Mouse (Mus musculus) layer of hippocampus, adult 18-20 months (tissue): ENCODE measurements around the gene Dlg2. TPM values are rescaled to one million over a fixed set of nuclear protein-coding genes. Genes with fewer than 3 reads are reported as not detected.

Source experiments
- DNase-seq, 2 experiments: peaks; one replicate each; pipeline ENCODE4 v3.0.0; 2022; ENCODE audit warnings: low spot score in 2 of 2
- total RNA-seq, 2 experiments: library from RNA; stranded (reverse); gene quantifications; 2 replicates each; pipeline ENCODE4 v1.2.3; 2021

Gene Dlg2
- total RNA-seq, 2 experiments from 2014 or later: 224 to 230 TPM

DNA sequence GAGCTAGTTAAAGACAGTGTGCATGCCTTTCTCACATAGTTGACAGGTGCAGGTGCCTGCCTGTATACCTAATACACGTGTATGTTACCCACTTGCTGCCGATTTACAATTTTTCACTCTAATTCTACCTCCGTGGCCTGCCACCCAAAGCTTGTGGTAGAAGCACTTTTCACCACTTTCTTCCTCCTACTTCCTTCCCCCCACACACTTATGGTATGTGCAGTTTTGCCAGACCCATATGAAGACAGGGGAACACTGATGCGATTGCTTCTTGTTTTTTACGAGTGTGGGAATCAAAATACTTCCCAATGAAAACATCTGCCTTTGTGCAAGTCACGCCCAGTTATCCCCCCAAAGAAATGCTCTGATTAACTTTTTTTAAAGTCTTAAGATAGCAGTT lies 1234.7 kb downstream of the Dlg2 start:
- DNase-seq: no peak

DNA sequence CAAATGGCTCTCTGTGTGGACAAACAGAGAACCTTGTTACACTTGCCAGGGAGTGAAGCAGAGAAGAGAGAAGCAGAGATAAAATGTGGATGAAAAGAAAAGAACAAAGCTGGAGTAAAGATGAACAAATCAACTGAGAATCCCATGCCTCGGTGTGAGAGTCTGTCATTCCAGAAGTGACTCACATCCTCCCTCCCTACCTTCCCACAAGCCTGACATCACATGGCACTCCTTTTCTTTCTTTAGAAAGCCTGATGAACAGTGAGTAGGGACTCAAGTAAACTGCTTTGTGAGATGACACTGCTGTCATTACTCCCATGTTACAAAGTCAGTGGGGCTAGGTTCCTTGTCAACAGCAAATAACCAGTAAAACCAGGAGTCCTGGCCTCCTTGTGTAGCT lies 1239.3 kb downstream of the Dlg2 start:
- DNase-seq: no peak

DNA sequence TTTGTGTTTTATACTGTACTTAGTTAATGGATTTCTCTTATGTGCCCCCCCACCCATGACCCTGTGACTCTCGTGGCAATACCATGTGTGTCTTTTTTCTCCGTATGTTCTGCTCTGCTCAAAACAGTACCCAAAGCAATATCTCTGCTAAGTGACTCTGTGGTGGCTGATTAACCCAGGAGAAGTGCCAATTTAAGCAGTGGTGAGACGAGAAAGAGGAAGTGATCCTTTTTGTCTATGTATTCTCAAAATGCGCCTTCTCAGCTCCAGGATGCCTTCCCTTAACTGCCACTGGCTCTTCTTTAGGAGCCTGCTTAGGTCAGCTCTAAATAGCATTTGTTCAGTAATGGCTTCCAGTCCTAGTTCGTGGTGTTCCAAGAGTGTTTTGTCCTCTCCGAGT lies 1240.2 kb downstream of the Dlg2 start:
- no peak for DNase-seq

DNA sequence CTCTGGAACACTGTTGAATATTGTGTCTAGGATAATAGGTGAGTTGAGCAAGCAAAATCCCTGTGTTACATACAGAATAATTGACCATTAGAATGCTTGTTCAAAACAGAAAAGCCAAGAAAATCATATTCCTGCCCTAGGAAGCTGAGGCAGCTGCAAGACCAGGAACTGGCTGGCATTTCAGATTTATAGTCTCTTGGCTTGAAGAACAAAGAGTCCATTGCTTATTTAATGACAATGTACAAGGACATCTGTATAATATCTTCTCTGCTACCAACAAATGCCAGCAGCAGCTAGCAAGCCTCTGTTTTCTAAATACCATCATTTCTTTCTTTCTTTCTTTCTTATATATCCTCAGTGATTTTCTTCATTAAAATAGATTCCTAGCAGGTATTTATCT lies 1243.8 kb downstream of the Dlg2 start:
- no peak for DNase-seq

DNA sequence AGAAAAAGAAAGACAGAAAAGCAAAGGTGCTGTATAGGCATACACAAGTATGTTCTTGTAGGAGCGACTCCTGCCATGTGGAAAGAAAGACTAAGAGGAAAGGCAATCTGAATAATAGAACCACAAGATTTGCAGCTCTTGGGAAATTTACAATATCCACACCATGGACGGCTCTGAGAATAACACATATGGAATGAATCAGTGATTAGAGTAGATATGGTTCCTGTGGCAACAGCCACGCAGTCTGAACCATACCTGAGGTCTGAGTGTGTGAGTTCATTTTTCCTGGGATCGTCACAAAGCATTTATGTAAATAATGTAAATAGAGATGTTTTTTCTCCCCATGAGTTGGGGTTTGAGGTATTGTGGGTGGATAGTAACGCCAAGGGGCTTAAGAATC lies 1247.9 kb downstream of the Dlg2 start:
- DNase-seq: no peak

DNA sequence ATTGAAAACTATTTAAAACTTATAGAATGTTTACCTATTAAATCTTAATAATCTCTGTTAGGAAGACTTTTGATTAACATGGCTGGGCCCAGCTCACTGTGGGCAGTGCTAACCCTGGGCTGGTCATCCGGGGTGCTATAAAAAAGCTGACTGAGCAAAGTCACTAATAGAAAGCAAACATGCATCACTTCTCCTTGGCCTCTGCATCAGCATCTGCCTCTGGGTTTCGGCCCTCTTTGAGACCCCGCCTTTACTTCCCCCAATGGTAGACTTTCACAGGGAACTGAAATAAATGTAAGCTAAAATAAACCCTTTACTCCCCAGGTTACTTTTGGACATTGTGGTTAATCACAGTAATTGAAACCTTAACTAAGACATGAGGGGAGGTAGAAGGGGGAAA lies 1264.3 kb downstream of the Dlg2 start:
- DNase-seq: no peak

DNA sequence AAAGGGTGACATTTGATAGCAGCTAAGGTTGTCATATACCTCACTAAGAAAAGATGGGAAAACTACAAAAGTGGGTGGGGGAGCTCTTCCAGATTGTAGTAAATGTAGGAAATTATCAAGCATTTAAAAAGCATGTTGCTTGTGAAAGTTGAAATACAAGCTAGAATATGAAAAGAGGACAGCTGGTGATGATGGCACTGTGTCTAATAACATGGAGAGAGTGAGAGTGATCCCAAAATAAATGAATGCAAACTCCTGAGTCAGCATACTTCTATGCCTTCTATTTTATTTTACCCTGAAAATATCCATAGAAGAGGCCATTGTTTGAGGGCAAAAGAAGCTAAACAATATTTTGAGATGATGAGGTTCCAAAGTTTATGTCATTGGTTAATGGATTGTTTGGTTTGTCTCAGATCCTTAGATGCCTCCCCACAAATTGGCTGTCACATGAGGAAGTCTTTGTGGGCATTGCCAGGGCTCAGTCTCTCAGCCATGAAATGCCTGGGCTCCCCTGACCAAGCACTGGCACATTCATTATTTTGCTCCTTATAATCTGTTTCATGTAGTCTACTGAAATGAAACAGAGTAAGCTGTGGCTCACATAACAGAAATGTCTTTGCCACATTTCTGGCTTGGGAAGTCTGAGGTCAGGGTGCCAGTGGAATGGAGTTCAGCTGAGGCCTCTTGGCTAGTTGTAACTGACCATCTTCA lies 1276.8 kb downstream of the Dlg2 start:
- peak in 1 of 2 experiments; percentile 49 for DNase-seq

DNA sequence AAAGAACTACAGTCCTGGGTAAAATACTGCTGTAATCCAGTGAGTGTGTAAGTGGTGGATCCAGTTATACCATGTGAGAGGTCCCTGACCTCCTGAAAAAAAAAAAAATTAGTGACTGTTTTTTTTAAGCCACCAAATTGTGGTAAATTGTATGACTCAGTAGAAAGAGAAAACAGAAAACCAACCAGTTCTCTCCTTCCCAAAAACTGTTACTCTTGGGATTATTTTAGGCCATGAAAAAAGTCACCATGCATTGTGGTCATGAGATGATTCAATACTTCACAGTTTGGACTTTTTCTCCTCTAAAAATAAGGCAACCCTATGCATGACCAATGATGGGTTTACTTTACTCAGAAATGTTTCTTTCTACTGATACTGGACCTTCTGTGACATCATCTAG lies 1291.2 kb downstream of the Dlg2 start:
- DNase-seq: no peak

DNA sequence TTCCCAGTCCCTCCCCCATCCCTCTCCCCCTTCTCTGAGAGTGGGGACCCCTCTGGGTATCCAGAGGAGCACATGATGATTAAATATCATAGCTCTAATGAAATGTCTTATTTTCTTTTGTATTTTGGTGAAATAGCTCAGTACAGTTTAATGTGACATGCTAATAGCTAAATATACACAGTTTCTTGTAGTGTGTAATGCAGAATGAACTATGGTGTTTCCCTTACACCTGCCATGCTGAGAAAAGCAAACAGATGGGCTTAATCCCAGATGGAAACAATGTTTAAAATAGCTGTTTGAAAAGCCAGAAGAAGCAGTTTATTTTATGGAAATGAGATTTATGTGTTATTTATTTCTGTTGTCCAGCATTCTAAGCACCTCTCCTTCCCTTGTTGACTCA lies 1302.2 kb downstream of the Dlg2 start:
- no peak for DNase-seq

DNA sequence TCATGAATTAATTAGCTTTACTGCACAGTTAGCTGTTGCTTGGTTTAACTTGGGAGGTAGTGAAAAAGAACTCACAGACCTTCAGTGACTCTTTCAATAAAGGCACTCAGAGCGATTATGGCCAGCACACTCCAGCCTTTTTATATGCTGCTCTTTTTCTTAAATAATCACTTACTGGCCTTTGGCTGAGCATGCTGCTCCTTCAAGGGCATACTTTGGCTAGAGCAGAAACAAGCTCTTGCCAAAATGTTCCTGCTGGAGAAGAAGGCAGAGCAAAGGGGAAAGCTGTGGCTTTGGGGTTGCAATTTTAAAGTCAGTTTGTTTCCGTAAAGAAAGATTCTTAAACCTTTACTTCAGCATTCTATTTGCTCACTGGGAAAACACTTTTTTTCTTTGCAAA lies 1308.1 kb downstream of the Dlg2 start:
- DNase-seq: no peak

DNA sequence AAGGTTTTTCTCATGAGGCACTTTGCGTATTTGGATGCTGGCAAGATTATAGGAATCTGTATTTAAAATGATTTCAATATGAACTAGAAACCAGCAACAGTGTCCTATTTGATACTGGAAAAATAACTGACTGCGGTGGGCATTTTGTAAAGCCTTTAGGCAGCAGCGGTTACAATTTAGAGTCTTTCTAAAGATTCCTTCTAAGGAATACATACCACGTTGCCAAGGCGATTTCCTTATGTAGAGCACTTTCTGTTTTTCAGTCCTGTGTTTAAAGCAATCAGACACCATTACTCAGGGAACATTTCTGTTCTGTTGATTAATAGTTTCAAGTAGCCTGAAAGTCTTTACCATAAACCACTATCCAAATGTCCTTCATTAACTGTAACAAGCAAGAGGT lies 1309.0 kb downstream of the Dlg2 start:
- no peak for DNase-seq

DNA sequence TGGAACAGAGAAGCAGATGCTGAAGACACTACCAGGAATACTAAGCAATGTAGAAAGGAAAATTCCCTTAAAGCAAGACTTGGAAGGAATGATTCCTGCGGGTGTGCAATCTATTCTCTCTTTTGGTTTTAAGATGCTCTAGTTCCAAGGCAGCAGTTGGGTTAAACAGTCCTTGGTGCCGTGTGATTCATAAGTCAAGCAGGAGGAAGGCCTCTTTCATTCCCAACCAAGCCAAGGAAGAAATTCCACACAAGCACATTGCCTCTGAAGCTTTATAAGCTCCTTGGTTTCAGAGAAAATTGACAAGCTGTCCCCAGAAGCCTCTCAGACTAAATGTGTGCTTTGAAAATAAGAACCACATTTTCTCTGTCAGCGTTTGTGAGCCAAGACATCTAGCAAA lies 1309.4 kb downstream of the Dlg2 start:
- peak in 1 of 2 experiments; percentile 33 for DNase-seq

DNA sequence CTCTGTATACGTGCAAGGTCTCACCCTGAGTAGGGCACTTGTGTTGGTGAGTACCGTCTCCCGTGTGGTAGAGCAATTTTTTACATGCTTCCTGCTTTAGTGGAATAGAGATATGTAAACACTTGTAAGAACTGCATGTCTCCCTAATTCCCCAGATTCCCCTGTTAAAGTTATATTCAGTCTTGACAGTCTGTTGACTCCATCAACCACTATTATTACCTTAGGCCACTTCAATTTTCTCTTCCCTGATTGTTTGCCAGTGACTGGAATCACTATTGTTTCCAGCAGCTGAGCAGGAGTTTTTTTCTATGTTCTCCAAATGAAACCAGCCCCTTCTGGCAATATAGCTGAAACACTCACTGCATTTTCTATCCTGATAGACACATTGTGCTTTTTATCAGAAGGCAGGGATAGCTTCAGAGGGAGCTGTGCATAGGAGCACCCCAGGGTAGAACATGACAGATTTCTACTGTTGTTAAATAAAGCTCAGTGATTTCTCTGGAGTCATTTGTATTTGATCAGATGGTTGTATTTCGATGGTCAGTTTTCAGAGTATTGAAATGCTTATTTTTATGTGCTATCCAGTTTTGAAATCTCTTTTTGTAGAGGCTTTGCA lies 1314.6 kb downstream of the Dlg2 start:
- peak in 1 of 2 experiments; percentile 26 for DNase-seq

DNA sequence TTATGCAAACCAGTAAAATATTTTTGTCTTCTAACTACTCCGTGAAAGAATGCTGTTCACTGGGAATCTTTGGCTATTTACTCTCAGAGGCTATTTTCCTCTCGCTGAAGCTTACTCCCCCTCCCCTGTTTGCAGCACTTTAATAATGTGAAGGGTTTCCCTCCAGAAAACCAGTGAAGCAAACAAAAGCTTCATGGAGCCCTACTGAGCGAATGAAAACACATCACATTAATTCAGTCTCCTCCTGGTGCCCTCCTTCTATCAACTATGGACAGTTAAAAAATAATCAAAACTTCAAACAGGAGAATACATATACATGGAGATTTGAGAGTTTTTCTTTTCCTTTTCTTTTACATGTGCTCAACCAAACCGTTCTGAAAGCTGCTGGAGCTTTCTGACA lies 1330.2 kb downstream of the Dlg2 start:
- DNase-seq: no peak

DNA sequence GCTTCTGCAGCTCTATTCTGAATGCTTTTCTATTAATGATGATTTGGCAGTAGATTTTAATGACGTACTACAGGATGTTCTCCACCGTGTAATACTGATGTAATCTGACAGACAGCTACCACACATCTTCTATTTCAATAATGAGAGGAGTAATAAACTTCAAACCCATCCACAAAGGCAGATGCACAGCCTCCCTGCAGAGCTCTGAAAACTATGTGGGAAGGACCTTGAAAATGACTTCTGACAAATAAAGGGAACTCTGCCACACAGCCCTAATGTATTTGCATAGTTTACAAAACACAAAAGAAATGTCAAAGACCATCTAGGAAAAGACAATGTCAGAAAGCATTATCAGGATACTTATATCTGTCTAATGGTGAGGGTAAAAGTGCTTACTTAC lies 1334.3 kb downstream of the Dlg2 start:
- DNase-seq: no peak

DNA sequence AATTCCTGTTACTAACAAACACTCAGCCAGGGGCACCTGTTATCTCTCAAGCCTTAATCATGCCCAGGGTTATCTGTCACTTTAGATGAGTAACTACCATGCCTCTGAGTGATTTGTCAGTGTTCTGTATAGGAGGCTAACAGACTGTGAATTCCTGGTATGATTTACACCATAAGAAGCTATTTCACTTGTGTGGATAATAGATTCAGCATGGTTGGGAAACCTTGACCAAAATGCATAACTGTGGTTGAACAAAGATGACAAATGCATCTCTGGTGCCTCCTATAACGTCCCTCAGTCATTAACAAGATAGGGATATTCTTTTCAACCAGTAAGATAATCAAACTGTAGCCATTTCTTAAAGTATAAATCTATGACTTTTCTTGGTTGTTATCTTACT lies 1341.5 kb downstream of the Dlg2 start:
- DNase-seq: no peak

DNA sequence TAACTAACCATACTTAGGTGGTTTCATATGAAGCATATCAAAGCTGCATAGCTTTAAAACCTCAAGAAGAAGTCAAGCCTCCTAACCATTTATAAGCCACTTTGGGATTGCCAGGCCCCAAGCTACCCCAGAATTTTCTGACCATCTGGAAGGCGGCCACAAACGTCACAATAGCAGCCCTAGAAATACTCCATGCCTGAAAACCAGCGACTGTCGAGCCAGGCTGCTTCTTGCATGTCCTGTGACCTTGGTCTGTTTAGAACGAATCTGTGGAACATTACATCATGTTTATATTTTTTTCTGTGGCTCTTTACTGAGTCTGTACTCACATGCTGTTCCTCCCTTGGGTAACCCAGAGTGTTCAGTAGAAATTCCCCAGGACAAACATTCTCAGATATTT lies 1355.7 kb downstream of the Dlg2 start:
- no peak for DNase-seq

DNA sequence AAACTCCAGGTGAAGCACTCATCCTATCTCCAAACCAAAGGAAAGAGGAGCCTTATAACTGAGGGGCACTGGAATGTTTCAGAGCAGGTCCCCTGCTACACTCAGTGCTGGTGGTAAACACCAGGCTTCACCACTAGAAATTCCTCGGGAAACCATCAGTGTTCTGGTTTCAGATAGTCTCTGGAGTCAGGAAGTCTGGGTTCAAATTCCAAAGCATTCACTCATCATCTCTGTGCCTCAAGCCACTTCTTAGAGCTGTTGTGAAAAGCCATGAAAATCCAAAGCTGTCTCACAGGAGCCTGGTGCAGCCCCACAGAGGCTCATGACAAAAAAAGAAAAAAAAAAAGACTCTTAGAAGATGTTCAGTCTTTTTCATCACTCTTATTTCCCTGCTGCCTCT lies 1369.3 kb downstream of the Dlg2 start:
- no peak for DNase-seq

DNA sequence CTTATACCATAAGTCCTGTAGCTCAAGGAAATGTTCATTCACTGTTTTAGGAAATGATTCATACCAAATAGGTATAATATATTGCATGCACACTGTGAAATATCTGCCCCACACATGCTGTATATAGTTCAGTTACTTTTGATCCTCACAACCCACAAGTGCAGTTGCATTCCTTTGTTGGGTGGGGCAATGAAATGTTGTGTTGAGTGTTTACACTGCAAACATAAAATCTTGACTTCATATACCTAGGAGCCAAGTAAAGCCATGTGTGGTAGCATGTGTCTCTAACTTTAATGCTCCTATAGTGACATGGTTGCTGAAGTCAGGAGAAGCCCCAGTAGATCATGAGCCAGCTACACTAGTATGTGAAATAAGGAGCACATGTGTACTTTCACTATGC lies 1372.9 kb downstream of the Dlg2 start:
- no peak for DNase-seq

DNA sequence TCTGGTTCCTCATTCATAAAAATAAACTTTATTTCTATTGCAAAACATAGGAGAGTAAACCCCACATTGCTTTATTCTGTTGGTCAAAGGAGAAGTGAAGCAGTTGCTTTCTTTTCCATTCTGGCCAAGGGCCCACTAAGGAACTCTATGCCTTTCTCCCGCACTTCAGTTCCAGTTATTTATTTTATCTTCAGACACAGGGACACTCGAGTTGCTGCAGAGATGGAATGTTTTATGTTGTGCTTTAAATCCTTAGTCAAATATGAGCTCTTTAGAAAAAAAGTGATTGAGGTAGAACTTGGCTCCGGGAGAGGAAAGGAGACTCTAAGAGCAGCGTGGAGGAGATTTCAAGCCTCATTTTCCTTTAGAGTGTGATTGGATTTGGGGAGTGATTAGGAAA lies 1377.2 kb downstream of the Dlg2 start:
- DNase-seq: no peak

DNA sequence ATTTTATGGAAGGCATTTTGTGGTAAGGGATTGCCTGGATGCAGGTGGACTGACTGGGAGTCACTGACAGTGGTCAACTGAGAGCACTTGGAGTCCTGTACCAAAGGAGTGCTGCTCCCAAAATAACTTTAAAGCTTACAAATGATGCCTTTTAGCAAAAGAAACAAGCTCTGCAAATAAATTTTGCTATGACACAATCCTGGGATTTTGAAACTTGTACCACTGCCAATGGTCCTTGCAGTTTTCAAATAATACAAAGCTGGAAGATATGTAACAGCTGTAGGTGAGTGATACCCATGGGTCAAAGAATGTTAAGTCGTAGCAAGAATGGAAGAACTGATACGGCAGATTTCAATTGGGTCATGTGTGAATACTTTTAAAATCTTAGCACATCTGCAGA lies 1380.5 kb downstream of the Dlg2 start:
- DNase-seq: no peak

DNA sequence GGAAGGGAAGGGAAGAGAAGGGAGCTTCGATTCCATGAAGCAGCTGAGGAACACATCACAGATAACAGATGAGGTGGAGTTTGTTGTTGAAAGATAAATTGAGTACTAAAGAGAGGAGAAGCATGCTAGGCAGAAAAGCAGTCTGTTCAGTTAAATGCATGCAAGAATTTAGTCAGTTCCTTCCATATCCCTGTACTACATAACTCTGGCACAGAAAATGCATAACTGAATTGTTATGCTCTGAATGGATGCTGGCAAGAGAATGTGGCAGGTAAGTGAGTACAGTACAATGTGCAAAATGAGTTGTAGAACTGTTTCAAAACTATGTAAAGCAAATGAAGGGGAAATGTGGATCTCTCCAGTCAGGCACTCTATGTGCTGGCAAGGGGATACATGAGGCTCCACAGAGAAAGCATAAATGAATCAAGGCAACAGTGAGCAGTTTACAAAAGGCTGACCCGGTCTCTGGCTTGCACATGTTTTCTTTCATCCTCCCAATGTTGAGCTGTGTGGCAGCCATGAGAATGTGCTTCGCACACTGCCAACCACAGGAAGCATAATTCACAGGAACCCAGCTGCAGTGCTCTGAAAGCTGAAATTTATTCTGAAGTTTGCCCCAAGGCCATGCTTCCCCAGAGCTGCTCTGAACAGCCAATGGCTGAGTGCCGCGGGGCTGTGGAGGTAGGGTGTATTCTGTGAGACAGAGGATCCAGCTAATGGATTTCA lies 1386.5 kb downstream of the Dlg2 start:
- no peak for DNase-seq

DNA sequence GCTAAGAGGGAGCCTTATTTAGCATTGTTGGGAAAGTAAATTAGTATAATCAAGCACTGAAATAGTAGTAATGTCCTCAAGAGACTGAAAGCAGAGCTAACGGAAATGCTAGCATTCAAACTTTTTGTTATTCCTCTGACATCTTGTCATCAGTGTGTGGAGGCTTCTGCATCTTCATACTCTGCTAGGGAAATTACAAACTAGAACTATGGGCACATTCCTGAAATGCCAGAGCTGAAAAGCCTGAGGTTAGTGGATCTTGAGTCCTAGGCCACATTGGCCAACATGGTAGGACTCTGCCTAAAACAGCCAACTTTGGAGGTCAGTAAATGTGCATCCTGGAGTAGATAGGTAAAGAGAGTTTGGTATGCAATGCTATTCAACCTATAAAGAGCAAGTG lies 1392.4 kb downstream of the Dlg2 start:
- DNase-seq: no peak
